Mouse (Mus musculus) lung, postnatal 36 days (tissue): ENCODE results near the gene Fbxw10.

ENCODE experiments used
- DNase-seq: peaks from one replicate; pipeline ENCODE4 v3.0.0; 2022; ENCODE audit warnings: mixed read lengths

The Fbxw10 gene

GRCm38 (mm10) chr11:62845730-62846129 is 1.1 kb upstream of the Fbxw10 start:
- no peak for DNase-seq

GRCm38 (mm10) chr11:62847655-62848191 is 854 bp downstream of the Fbxw10 start:
- peak; percentile 11 for DNase-seq

- DNase-seq, result no peak
These were observed 1.4 kb downstream of the Fbxw10 start for GRCm38 (mm10) chr11:62848301-62848700.

- DNase-seq, result peak; percentile 53
These were observed 4.3 kb downstream of the Fbxw10 start for GRCm38 (mm10) chr11:62851199-62851598.

- no peak for DNase-seq
These were observed 6.5 kb downstream of the Fbxw10 start for GRCm38 (mm10) chr11:62853334-62853733.

GRCm38 (mm10) chr11:62865562-62865961 is 18.7 kb downstream of the Fbxw10 start:
- no peak for DNase-seq

GRCm38 (mm10) chr11:62866685-62867084 is 19.8 kb downstream of the Fbxw10 start:
- DNase-seq, result no peak

GRCm38 (mm10) chr11:62869201-62869600 is 22.3 kb downstream of the Fbxw10 start:
- peak; percentile 48 for DNase-seq

GRCm38 (mm10) chr11:62869715-62870371 is 23.0 kb downstream of the Fbxw10 start:
- no peak for DNase-seq

GRCm38 (mm10) chr11:62873479-62873878 is 26.6 kb downstream of the Fbxw10 start:
- DNase-seq, result no peak

GRCm38 (mm10) chr11:62875696-62876095 is 28.8 kb downstream of the Fbxw10 start:
- no peak for DNase-seq

GRCm38 (mm10) chr11:62876445-62876844 is 29.6 kb downstream of the Fbxw10 start:
- DNase-seq, result no peak

- DNase-seq, result no peak
These were observed 30.5 kb downstream of the Fbxw10 start for GRCm38 (mm10) chr11:62877391-62877790.

GRCm38 (mm10) chr11:62878728-62879127 is 31.9 kb downstream of the Fbxw10 start:
- DNase-seq, result peak; percentile 16

- peak; percentile 99 for DNase-seq
These were observed 32.6 kb downstream of the Fbxw10 start, which contains the start of gene Tvp23b for GRCm38 (mm10) chr11:62879220-62880048. Gene Tvp23b (plus strand): TSS chr11:62879455.

GRCm38 (mm10) chr11:62883407-62883806 is 36.5 kb downstream of the Fbxw10 start:
- DNase-seq, result no peak

GRCm38 (mm10) chr11:62885323-62885722 is 38.5 kb downstream of the Fbxw10 start:
- DNase-seq, result no peak

- DNase-seq, result peak; percentile 28
These were observed 43.9 kb downstream of the Fbxw10 start for GRCm38 (mm10) chr11:62890796-62891195.

GRCm38 (mm10) chr11:62891763-62892162 is 44.9 kb downstream of the Fbxw10 start:
- no peak for DNase-seq

- peak; percentile 94 for DNase-seq
These were observed 54.9 kb downstream of the Fbxw10 start for GRCm38 (mm10) chr11:62901699-62902323.

GRCm38 (mm10) chr11:62903871-62904495 is 57.1 kb downstream of the Fbxw10 start:
- peak; percentile 51 for DNase-seq

GRCm38 (mm10) chr11:62909720-62910306 is 62.9 kb downstream of the Fbxw10 start:
- DNase-seq, result no peak
